Mouse (Mus musculus) kidney, postnatal 36 days (tissue): Measurements from ENCODE around the gene Slc35e4.

ENCODE experiments used
- DNase-seq, 2 experiments: peaks; one replicate each; pipeline ENCODE4 v3.0.0; 2021 to 2022; ENCODE audit warnings: mixed read lengths in 2 of 2

Slc35e4 gene

DNA sequence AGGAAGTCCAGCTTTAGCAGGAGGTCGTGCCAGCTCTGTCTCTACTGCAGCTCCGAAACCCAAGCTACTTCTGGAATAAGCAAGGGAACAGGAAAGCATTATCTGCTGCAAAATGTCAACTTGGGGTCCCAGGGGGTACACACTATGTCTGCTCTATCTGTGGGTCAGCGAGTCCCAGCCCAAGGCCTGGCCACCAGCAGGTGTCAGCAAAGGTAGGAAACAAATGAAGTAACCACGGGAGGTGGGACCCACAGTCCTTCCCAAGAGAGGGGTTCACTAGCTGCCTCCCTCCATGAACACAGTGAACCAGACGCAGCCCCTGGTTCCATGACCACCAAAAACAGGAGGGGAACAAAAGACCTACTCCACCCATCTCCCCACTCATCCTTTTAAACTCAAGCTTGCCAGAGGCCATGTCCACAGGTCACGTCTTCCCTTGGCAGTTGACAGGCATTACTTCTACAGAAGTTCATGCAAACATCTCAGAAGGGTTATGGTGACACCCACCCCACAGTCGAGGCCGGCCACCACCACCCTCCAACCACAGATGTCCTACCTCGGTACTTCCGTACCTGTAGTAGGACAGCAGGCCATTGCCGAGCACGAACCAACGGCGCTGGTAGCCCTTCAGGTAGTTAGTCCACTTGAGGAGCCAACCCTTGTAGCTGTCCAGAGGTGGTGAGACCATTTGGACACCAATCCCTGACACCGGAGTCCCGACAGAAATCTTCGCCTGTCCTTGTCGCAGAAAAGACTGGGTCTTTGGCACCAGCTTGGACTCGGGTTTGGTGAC lies 51.6 kb downstream of the Slc35e4 start:
- DNase-seq, result no peak

DNA sequence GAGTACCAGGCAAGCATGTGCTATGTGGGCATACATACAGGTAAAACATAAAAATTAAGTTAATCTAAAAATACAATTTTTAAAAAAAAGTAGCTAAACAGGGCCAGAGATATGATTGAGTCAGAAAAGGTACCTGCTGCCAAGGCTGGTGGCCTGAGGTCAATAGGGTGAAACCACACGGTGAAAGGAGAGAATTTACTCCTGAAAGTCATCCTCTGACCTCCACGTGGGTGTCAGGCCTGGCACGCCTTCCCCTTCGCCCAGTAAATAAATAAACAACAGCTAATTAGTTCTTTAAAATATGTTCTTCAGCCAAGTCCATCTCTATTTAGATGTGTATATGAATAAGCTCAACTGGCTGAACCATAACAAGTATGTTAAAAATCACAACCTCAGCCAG lies 54.1 kb downstream of the Slc35e4 start:
- DNase-seq, result no peak

DNA sequence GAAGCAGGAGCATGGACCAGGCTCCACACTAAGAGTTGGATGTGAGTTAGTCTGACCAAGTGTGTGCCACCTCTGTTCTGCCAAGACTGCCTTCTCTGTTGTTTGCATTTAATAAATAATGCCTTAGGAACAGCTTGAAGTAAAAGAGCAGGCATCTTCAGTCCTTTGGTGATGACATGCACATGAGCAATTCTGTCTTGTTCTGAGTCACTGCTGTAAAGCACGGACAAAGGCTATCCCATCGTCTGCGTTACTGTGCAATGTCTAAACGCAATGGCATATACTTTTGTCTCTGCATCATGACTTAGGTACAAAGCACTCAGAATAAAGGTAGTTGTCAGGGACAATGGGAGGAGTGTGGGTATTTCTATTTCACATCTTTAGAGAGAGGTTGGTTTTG lies 54.7 kb downstream of the Slc35e4 start:
- no peak for DNase-seq

DNA sequence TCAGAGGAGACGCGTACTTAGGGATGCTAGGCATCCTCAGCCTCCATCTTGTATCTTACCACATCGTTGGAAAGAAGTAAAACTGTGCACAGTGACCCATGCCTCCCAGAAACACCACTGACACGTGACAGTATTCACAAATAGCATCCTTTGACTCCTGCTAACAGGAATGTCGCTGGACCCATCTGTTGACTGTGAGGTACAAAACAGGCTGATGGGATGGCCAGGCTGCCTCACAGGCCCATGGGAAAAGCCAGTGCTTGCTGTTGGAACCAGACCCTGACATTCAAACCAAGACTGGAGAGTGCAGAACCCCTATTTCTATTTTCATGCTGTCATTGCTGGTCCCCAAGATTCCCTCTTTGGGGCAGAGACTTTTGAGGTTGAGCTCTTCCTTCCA lies 56.6 kb downstream of the Slc35e4 start:
- no peak for DNase-seq
